Mouse (Mus musculus): Measurements from ENCODE around the gene Kif14.

DNA sequence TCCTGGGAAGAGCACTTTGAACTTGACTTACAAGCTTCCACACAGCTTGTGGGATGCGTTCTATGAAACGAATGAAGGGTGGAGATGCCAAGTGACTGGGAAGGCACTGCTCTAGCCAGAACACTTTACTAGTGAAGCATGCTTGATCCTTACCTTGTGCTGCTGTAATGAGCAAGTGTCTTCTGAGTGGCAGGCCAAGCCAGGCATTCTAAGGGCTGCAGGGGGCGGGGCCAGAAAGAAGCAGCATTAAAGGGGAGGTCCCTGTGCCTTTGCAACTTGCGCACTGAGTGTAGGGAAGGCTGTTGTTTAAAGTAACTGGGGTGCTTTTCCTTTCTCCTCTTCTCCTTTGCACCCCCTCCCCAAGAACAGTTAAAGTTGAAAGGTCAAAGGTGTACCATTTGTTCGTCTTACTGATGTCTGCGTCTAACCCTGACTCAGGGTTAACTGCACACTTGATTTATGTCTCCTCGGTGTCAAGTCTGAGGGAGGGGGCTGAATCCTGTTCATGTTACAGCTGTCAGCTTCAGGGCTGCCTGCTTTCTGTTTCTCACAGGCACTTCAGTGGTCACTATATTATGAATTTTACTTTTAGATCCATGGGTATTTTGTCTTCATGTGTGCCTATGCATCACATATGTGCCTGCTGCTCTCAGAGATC, 52.7 kb downstream of the Kif14 start:
- TF ChIP-seq CTCF (conservative IDR thresholded peaks at IDR 0.05; ENCODE audit: insufficient read depth, insufficient read length, low read depth, low read length) (no peak), POLR2A (IDR thresholded peaks at IDR 0.05; ENCODE audit: low read depth, low read length) (no peak)
